Mouse (Mus musculus) splenic B cell, adult 2 months (primary cell): ENCODE results near the gene Ddx31.

Experiments
- DNase-seq: peaks from one replicate; pipeline ENCODE4 v3.0.0-alpha.2; 2011; ENCODE audit warnings: low read depth, low spot score
- H3K27me3 ChIP-seq: 2 replicates; pipeline ENCODE4 v1.6.1; 2012; ENCODE audit warnings: mild to moderate bottlenecking, low read length, moderate library complexity, mixed read lengths; ENCODE audit not compliant: control insufficient read depth, poor library complexity, insufficient read depth, severe bottlenecking
- H3K36me3 ChIP-seq: 2 replicates; pipeline ENCODE4 v1.6.1; 2012; ENCODE audit warnings: mild to moderate bottlenecking, low read length, moderate library complexity, mixed read lengths; ENCODE audit not compliant: control insufficient read depth, poor library complexity, insufficient read depth, severe bottlenecking

The Ddx31 gene

GRCm38 (mm10) chr2:28840222-28840951 is at the start of gene Ddx31, which contains the start of gene Gtf3c4:
Gene Ddx31 (plus strand): TSS chr2:28840406.
Gene Gtf3c4 (minus strand): TSS chr2:28840360.
- DNase-seq, result peak; percentile 96
- no peaks in the 10 kb centered on the region for H3K27me3 ChIP-seq
- no peaks in the 10 kb centered on the region; the same call in 1 of the 2 replicates for H3K36me3 ChIP-seq

GRCm38 (mm10) chr2:28792931-28793610 is 47.1 kb upstream of the Ddx31 start:
- Histone ChIP-seq H3K27me3 (no peaks in the 10 kb centered on the region), H3K36me3 (no peaks in the 10 kb centered on the region)
- no peak for DNase-seq

GRCm38 (mm10) chr2:28794623-28795022 is 45.6 kb upstream of the Ddx31 start:
- Histone ChIP-seq H3K27me3 (no peaks in the 10 kb centered on the region), H3K36me3 (no peaks in the 10 kb centered on the region)
- no peak for DNase-seq

GRCm38 (mm10) chr2:28796298-28796697 is 43.9 kb upstream of the Ddx31 start:
- DNase-seq, result no peak
- H3K36me3 ChIP-seq, result no peaks in the 10 kb centered on the region
- no peaks in the 10 kb centered on the region for H3K27me3 ChIP-seq

- Histone ChIP-seq H3K27me3 (no peaks in the 10 kb centered on the region), H3K36me3 (no peaks in the 10 kb centered on the region)
- DNase-seq, result no peak
Observed at GRCm38 (mm10) chr2:28797490-28798106, 42.6 kb upstream of the Ddx31 start.

- H3K36me3 ChIP-seq, result no peaks in the 10 kb centered on the region
- DNase-seq, result no peak
- H3K27me3 ChIP-seq, result no peaks in the 10 kb centered on the region
Observed at GRCm38 (mm10) chr2:28798390-28798789, 41.8 kb upstream of the Ddx31 start.

GRCm38 (mm10) chr2:28799575-28799974 is 40.6 kb upstream of the Ddx31 start:
- Histone ChIP-seq H3K36me3 (no peaks in the 10 kb centered on the region), H3K27me3 (no peaks in the 10 kb centered on the region)
- DNase-seq, result no peak

- H3K27me3 ChIP-seq, result no peaks in the 10 kb centered on the region
- DNase-seq, result no peak
- no peaks in the 10 kb centered on the region for H3K36me3 ChIP-seq
Observed at GRCm38 (mm10) chr2:28803406-28803805, 36.8 kb upstream of the Ddx31 start.

- H3K27me3 ChIP-seq, result no peaks in the 10 kb centered on the region
- H3K36me3 ChIP-seq, result no peaks in the 10 kb centered on the region
- no peak for DNase-seq
Observed at GRCm38 (mm10) chr2:28808841-28809240, 31.4 kb upstream of the Ddx31 start.

GRCm38 (mm10) chr2:28810260-28811013 is 29.8 kb upstream of the Ddx31 start:
- no peak for DNase-seq
- H3K36me3 ChIP-seq, result no peaks in the 10 kb centered on the region
- no peaks in the 10 kb centered on the region for H3K27me3 ChIP-seq

- Histone ChIP-seq H3K36me3 (no peaks in the 10 kb centered on the region), H3K27me3 (no peaks in the 10 kb centered on the region; the same call in 1 of the 2 replicates)
- no peak for DNase-seq
Observed at GRCm38 (mm10) chr2:28818866-28819265, 21.3 kb upstream of the Ddx31 start.

- H3K36me3 ChIP-seq, result peaks cover 7% of the 10 kb centered on the region
- no peaks in the 10 kb centered on the region for H3K27me3 ChIP-seq
- DNase-seq, result no peak
Observed at GRCm38 (mm10) chr2:28829265-28829664, 10.9 kb upstream of the Ddx31 start.

- H3K27me3 ChIP-seq, result no peaks in the 10 kb centered on the region
- no peak for DNase-seq
Observed at GRCm38 (mm10) chr2:28836181-28836940, 3.8 kb upstream of the Ddx31 start.

More at GRCm38 (mm10) chr2:28836181-28836940, 3.8 kb upstream of the Ddx31 start:
- peaks cover 2% of the 10 kb centered on the region for H3K36me3 ChIP-seq
